Mouse (Mus musculus): Measurements from ENCODE around the gene Pf4.

DNA sequence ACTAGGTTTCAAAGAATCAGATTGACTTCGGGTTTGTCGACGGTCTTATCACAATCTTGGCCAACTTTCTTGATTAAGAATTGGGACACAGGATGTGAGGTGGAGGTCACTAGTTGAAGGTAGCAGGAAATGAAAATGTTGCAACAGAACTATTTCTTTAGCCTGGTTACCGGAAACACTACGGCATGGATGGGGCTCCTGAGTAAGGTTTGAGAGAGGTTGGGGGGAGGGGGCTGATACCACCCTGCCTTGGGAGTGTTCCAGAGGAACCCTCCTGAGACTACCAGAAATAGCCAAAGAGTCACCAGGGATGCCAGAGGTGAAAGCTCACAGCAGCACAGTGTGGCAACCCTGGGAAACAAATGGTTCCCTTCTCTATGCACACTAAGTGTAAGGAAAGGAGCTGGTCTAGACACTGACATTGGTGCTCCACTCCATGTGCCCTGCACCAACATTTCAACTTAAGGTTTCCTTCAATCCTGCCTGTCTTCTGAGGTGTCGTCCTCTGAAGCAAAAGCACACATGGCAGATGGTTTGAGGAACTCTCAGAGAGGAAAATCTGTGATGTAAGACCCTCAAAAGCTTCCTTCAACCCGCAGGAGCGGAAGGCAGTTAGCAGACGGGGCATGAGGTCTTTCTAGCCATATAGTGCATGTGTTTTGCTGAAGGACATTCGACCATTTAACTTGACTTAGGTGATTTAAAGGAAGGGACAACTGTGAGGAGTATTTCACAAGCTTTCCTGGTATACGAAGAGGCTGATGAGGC, 17.3 kb downstream of the Pf4 start:
- TF ChIP-seq POLR2A (IDR thresholded peaks at IDR 0.05; ENCODE audit: control insufficient read depth, low read depth, low read length), result no peak
- no peak for TF ChIP-seq CTCF (IDR thresholded peaks at IDR 0.05; ENCODE audit: control insufficient read depth, insufficient read depth, insufficient replicate concordance, low read depth, low read length)

Measured in testis, adult 2 months (tissue).